Mouse (Mus musculus) midbrain, embryonic 12.5 days (tissue): Measurements from ENCODE around the gene Ube2v1. TPM values are rescaled to one million over a fixed set of nuclear protein-coding genes. Genes with fewer than 3 reads are reported as not detected.

Source experiments
- ATAC-seq: fragments of 200-750 bp; cut with Nextera tagmentation; 2 replicates; pipeline ENCODE4 v1.8.0; 2017; ENCODE audit warnings: low read depth, moderate TSS enrichment, moderate library complexity; ENCODE audit not compliant: low FRiP score
- H3K27ac ChIP-seq: fragments of 300-500 bp; sonication (generic); replicated peaks from 2 replicates; pipeline ENCODE4 v1.5.1; 2016; ENCODE audit warnings: mild to moderate bottlenecking
- H3K27me3 ChIP-seq: fragments of 300-500 bp; sonication (generic); 2 replicates; pipeline ENCODE4 v1.6.1; 2016; ENCODE audit warnings: mild to moderate bottlenecking
- H3K36me3 ChIP-seq: fragments of 300-500 bp; sonication (generic); 2 replicates; pipeline ENCODE4 v1.6.1; 2016
- H3K4me1 ChIP-seq: fragments of 300-500 bp; sonication (generic); 2 replicates; pipeline ENCODE4 v1.6.1; 2016
- H3K4me2 ChIP-seq: fragments of 300-500 bp; sonication (generic); replicated peaks from 2 replicates; pipeline ENCODE4 v1.6.1; 2016; ENCODE audit warnings: mild to moderate bottlenecking, moderate library complexity
- H3K4me3 ChIP-seq: fragments of 300-500 bp; sonication (generic); 2 replicates; pipeline ENCODE4 v1.5.1; 2016; ENCODE audit warnings: mild to moderate bottlenecking
- H3K9ac ChIP-seq: fragments of 300-500 bp; sonication (generic); replicated peaks from 2 replicates; pipeline ENCODE4 v1.6.1; 2016; ENCODE audit warnings: mild to moderate bottlenecking, moderate library complexity
- H3K9me3 ChIP-seq: fragments of 300-500 bp; sonication (generic); 2 replicates; pipeline ENCODE4 v1.6.1; 2016; ENCODE audit warnings: mild to moderate bottlenecking
- WGBS: fragments of 180-500 bp; shearing (Covaris S2); methylation state at CpG from one replicate; pipeline ENCODE4 v1.1.7; 2016; 5-methylcytosine and 5-hydroxymethylcytosine counted together
- polyA plus RNA-seq: library from polyadenylated mRNA; unstranded; fragments of >200 nt; fragmentation: Nextera tagmentation; extraction: Ambion mirVana; gene quantifications from 2 replicates; pipeline ENCODE4 v1.2.1, GENCODE M21; 2016

Gene Ube2v1
- polyA plus RNA-seq, 1 experiment from 2014 or later: 322 TPM

DNA sequence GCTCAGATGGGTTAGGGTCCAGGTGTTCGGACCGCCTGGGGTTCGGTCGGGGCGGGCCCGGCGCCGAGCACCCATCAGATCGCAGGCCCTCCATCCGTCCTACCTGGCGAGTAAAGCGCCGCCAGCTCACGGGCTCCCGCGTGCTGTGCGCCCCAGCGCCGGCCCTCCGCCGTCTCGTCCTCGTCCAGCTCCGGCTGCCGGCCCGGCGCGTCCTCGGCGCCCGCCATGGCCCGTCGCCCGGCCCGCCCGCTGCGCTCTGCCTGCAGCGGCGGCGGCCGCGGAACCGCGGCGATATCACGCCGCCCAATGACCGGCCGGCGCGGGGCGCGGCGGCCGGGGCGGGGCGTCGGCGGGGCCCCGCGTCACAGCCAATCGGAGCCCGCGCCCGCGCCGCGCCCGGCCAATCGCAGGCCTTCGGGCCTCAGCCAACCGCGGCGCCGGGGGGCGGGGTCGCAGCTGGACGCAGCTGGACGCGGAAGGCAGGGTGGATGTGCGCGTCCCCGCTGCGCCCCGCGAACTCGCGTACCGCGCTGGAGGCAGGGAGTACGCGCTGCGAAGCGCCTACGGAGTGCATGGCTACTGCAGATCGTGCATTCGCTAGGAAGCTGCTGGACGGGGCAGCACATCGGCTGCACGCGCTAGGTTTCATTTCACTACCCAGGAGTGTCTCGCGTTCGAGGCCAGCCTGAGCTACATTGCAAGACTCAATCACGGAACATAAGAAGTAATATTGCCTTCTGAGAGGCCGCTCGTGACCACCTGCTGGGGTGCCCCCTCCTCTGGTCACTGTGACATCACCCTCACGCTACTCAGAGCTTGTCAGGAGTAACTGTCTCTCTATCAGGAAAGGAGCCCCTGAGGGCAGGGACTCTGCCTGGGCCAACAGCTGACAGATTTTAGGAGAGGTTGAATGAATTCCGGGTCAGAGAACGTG lies 29.6 kb upstream of the Ube2v1 start, which contains the start of gene Gm20431:
Gene Gm20431 (minus strand): TSS at position 227 of the 934 bp plus-strand sequence.
- WGBS: under 1% methylated on average over 93 of the region's 110 CpGs
- peak within 1 kb of the TSS; percentile 85 for H3K9ac ChIP-seq
- no peaks in the 10 kb centered on the region for H3K9me3 ChIP-seq
- H3K4me3 ChIP-seq: peak within 1 kb of the TSS; percentile 86
- 0 out of 2 replicates have a peak, but pooled peaks cover 3% of the 10 kb centered on the region for H3K36me3 ChIP-seq
- peaks cover 29% of the 10 kb centered on the region for H3K4me1 ChIP-seq
- H3K4me2 ChIP-seq: peak within 1 kb of the TSS; percentile 92
- peaks cover 14% of the 10 kb centered on the region for H3K27me3 ChIP-seq
- peak within 1 kb of the TSS; percentile 63 for H3K27ac ChIP-seq
- ATAC-seq: peak; percentile 96

DNA sequence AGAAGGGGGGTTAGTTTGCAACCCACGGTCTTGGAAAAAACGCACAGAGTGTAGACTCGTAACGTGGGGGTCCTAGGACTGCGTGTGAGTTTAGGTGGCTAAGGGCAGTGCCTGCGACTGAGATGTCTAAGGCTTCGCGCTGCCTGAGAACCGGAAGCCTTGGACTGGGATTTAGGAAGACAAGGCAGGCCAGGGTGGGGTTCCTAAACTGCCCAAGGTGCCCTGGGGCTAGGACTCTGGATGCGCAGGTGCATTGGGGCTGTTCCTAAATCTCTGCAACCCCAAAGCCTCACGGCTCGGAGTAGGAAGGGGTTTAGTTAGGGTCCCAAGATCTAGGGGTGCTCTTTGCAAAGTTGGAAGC lies 28.7 kb upstream of the Ube2v1 start:
- Histone ChIP-seq H3K9me3 (no peaks in the 10 kb centered on the region), H3K4me1 (peaks cover 29% of the 10 kb centered on the region), H3K4me3 (peak overlapping the region; percentile 86), H3K36me3 (0 out of 2 replicates have a peak, but pooled peaks cover 3% of the 10 kb centered on the region), H3K4me2 (peak overlapping the region; percentile 92), H3K9ac (peak overlapping the region; percentile 85), H3K27me3 (peaks cover 14% of the 10 kb centered on the region), H3K27ac (no peak overlapping the region)
- WGBS: 2% methylated on average over 12 of the region's 12 CpGs
- ATAC-seq: peak; percentile 5; the same call in 1 of the 2 replicates

DNA sequence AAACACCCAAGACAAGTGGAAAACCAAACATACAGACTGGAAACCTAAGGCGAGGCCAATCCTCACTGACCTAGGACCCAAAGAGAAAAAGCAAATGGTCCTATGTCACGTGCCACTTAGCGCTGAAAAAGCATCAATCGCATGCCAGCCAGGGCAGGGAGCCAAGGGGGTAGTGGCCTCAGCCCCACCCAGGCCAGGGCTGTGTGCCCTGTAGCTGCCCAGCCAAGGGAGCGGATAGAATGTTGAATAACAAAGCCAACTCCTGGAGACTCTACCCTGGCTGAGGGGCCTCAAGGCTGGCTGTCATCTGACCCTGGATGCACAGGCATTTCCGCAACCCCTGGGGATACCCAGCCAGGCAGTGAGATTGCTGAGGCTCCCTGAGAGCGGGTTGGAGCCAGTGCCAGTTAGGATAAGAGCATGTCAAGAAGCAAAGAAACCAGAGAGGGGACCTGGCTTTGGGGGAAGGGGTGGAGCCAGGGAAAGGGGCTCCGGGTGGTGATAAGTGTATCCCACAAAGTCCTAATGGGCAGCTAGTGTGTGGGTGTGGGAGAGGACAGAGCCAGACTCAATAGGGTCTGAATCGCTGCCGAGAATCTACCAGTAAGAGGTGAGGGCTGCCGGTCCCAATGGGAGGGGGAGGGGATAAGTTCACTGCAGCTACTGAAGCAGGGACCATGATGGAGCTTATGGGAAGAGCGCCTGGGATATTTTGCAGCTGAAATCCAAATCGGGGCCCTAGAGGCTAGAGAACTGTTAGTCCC lies 28.1 kb upstream of the Ube2v1 start:
- peak; percentile 0; the same call in 1 of the 2 replicates for ATAC-seq
- Histone ChIP-seq H3K27ac (no peak overlapping the region), H3K4me1 (peaks cover 29% of the 10 kb centered on the region)

DNA sequence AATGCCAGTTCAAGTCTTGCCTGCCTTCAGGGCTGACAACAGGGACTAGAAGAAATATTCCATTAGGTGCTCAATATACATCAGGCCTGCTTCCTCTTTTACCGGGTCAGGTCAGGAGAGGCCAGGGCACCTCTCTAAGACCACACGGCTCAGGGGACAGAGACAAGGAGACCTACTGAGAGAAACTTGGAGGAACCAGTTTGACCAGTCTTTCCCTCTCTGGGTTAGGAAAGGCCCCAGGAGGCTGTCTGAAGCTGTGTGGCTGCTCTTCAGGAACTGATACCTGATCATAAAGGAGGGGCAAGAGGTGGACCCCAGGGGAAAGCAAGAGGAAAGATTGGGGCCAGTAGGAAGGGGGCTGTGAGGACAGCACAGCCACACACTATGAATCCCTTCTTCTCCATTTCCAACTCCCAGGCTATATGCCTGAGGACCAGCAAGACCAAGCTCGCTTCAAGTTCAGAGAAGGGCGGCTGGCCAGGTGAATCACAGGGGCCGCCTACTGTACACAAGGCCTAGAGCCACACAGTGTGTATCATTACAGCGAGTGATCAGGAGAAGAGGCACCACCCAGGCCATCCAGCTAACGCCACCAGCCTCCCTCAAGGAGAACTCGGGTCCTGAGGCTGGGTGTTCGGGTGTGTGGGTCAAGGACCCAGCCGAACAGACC lies 27.4 kb upstream of the Ube2v1 start:
- H3K36me3 ChIP-seq: peaks cover 10% of the 10 kb centered on the region
- WGBS: 81% methylated on average over 10 of the region's 10 CpGs
- no peak for ATAC-seq
- H3K27ac ChIP-seq: no peak overlapping the region
- H3K4me2 ChIP-seq: peak overlapping the region; percentile 92
- H3K9ac ChIP-seq: 0 out of 2 replicates have a peak overlapping the region, but pooled peaks have one; percentile 8
- peak overlapping the region; percentile 86; the same call in 1 of the 2 replicates for H3K4me3 ChIP-seq
- H3K9me3 ChIP-seq: no peaks in the 10 kb centered on the region
- peaks cover 29% of the 10 kb centered on the region for H3K4me1 ChIP-seq
- peaks cover 14% of the 10 kb centered on the region for H3K27me3 ChIP-seq

More for the DNA sequence above, 28.1 kb upstream of the Ube2v1 start:
- Histone ChIP-seq H3K9ac (peak overlapping the region; percentile 85), H3K27me3 (peaks cover 14% of the 10 kb centered on the region), H3K36me3 (peaks cover 3% of the 10 kb centered on the region; the same call in 1 of the 2 replicates), H3K4me2 (peak overlapping the region; percentile 92), H3K9me3 (no peaks in the 10 kb centered on the region), H3K4me3 (peak overlapping the region; percentile 86)
- 22% methylated on average over 13 of the region's 13 CpGs for WGBS

DNA sequence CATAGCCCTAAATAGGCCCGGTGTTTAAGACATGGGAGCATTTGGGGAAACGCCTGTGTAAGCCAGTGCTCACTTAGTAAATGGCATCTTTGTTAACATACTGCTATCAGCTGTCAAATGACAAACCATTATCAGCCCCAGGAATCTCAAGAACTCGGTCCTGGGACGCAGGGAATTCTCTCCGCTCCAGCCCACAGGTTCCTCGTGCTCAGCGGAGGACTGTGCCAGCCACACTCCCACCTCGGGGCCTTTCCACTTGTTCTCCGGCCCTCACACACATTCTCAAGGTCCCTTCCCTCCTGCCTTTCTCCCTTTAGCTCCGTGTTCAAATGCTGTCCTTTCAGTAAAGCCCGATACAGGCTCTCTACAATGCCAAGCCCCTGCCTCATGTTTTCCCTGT lies 26.8 kb upstream of the Ube2v1 start:
- 85% methylated on average over 11 of the region's 11 CpGs for WGBS

DNA sequence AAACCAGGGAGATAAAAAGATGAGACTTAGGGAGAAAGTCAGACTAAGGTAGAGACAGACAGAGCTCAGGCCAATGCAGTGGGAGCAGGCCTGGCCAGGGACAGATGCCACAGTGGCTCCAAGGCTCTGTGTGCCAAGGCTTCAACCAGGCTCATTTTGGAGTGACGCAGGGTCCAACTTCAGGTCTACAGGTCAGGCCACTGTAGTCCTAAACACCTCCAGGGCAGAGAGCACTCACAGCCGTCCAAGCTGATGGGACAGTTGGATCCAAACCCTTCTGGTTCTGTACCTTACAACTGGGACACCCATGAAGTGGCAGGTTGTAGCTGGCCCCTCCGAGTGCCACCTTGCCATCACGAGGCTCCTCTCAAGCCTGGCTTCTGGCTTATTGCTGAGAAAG lies 26.1 kb upstream of the Ube2v1 start:
- ATAC-seq: no peak
- Histone ChIP-seq H3K27ac (no peak overlapping the region), H3K4me3 (no peak overlapping the region), H3K4me2 (no peak overlapping the region), H3K27me3 (peaks cover 11% of the 10 kb centered on the region), H3K36me3 (peaks cover 24% of the 10 kb centered on the region), H3K4me1 (peaks cover 29% of the 10 kb centered on the region), H3K9ac (no peak overlapping the region), H3K9me3 (no peaks in the 10 kb centered on the region)
- WGBS: 93% methylated on average over 4 of the region's 4 CpGs

More for the DNA sequence above, 26.8 kb upstream of the Ube2v1 start:
- ATAC-seq: no peak
- no peak overlapping the region for H3K27ac ChIP-seq
- peaks cover 29% of the 10 kb centered on the region for H3K4me1 ChIP-seq
- peaks cover 14% of the 10 kb centered on the region for H3K27me3 ChIP-seq
- no peak overlapping the region for H3K4me3 ChIP-seq
- no peak overlapping the region for H3K9ac ChIP-seq
- peaks cover 16% of the 10 kb centered on the region for H3K36me3 ChIP-seq
- H3K4me2 ChIP-seq: no peak overlapping the region
- H3K9me3 ChIP-seq: no peaks in the 10 kb centered on the region

DNA sequence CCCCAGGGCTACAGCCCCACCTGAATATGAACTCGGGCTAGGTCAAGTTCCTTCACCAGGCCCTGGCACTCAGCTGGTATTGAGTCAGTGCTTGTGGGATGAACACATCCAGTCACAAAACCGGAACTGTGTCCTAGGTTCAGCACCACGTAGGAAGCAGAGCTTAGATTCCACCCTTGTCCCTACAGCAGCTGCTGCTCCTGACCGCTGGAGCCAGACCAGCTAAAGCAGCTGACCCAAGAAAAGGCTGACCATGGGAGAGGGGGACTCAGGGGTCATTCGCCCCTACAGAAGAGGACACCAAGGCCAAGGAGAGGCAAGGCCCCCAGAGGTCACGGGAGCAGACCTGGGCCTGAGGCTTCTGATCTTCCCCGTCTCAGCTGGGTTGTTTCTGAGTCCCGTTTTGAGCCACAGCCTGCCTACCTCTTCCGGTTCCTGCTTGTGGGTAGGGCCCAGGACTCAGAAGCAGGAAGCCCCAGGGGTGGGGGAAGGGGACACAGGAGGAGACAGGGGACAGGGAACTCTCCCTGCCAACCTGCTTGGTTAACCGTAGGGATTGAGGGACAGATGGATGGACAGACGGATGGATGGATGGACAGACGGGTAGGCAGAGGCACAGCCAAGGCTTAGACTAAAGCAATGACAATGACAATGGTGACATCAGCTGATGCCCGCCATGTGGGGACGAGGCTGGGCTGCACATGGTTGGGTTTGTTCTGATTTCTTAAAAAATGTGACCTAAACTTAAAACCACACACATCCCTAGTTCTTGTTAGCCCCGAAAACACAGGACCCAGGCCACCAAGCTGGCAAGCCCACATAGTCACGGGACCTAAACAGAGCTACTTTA lies 25.0 kb upstream of the Ube2v1 start:
- Histone ChIP-seq H3K27ac (peak overlapping the region; percentile 25; the same call in 1 of the 2 replicates), H3K9ac (no peak overlapping the region; the same call in 1 of the 2 replicates), H3K4me2 (no peak overlapping the region), H3K27me3 (0 out of 2 replicates have a peak, but pooled peaks cover under 1% of the 10 kb centered on the region), H3K4me1 (peaks cover 22% of the 10 kb centered on the region), H3K9me3 (no peaks in the 10 kb centered on the region), H3K36me3 (peaks cover 27% of the 10 kb centered on the region), H3K4me3 (no peak overlapping the region)
- no peak for ATAC-seq
- 86% methylated on average over 16 of the region's 16 CpGs for WGBS

DNA sequence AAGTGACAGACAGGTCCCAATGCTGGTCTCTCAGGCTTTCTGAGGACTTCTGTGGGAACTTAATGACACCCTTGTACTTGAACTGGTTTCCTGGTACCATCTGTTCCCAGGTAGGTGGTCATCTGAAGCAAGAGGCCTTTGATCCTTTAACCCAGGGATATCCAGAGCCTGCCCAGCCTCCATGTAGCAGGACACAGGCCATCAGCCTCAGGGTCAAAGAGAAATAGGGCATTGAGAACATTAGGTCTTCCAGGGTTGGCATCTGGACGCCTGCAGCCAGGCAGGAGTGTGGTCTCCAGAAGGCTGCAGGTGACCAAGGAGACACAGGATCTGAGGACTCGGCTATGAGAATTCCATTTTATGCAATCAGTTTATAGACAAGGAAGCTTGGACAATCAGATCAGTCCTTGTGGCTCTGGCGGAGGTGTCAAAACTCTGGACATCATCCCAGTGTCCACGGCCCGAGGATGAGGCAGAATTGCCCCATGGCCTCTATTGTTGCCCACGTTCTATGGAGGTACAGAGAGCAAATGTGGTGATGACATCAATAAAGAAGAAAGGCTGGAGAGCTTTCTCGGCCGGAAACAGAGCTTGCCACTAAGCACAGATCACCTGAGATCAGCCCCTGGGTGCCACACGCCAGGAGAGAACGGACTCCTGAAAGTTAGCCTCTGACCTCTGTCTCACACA lies 23.2 kb upstream of the Ube2v1 start:
- Histone ChIP-seq H3K9ac (no peak overlapping the region), H3K4me1 (peaks cover 11% of the 10 kb centered on the region), H3K4me2 (no peak overlapping the region), H3K4me3 (no peak overlapping the region), H3K36me3 (peaks cover 39% of the 10 kb centered on the region), H3K27ac (no peak overlapping the region), H3K9me3 (no peaks in the 10 kb centered on the region), H3K27me3 (no peaks in the 10 kb centered on the region)
- WGBS: 91% methylated on average over 10 of the region's 10 CpGs
- no peak for ATAC-seq

DNA sequence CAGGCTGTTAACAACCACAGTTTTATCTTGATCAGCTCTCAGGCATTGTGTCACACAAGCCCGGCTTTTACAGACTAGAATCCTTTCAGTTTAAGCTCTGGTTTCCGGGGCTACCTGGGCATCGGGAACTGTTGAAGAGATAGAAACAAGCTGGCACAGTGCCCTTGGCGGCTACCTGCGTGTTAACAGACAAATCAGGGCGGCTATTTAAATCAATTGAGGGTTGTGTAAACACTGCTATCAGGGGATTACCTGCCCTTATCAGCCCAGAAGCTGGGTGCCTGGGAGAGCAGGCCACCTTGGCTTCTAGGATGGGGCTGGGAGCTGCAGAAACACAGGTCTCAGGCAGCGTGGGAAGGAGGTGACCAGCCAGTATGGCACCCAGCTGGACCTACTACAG lies 20.8 kb upstream of the Ube2v1 start:
- Histone ChIP-seq H3K27ac (no peak overlapping the region), H3K4me2 (no peak overlapping the region), H3K27me3 (no peaks in the 10 kb centered on the region), H3K9ac (no peak overlapping the region), H3K4me3 (no peak overlapping the region), H3K4me1 (no peaks in the 10 kb centered on the region), H3K9me3 (no peaks in the 10 kb centered on the region), H3K36me3 (peaks cover 38% of the 10 kb centered on the region)
- ATAC-seq: no peak
- 88% methylated on average over 7 of the region's 7 CpGs for WGBS

DNA sequence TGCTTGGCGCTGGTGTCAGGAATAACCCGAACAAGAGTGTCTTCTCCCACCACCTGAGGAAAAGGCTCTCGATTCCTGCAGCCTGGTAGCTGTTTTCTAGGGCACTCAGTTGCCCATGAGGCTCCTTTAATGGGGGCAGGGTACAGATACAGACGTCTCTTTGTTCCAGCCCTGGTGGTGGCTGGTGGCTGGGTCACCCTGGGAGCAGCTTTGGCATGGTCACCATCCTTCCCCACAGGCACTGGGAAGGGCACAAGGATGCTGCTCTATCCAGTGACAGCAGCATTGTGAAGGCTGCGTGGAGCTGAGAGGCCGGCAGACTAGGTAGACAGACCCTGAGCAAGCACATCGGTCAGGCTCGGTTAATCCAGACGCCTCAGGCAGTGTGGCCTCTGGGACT lies 19.7 kb upstream of the Ube2v1 start:
- Histone ChIP-seq H3K4me1 (no peaks in the 10 kb centered on the region), H3K9me3 (no peaks in the 10 kb centered on the region), H3K36me3 (peaks cover 36% of the 10 kb centered on the region), H3K27me3 (no peaks in the 10 kb centered on the region), H3K9ac (no peak overlapping the region), H3K4me3 (no peak overlapping the region), H3K27ac (no peak overlapping the region), H3K4me2 (no peak overlapping the region)
- 86% methylated on average over 9 of the region's 9 CpGs for WGBS
- no peak for ATAC-seq
